22 mouse cellular contexts compared by ENCODE assay signal in the genomic region with DNA sequence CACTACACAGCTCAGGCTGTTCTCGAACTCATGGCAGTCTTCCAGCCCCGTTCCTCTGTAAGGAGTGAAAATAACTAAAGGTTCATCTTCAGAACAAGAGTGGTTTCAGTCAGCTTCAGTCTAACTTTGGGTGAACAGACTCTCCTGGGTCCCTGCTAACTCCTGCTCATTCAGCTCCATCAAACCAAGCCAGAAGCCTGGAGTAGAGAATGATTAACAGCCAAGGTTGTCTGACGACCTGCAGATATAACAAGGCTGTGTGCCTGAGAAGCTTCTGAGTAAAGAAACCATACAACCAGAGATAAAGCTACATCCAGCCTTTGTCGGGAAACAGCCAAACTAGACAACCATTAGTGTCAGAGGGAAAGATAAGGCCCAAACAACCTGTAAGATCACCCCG. TPM values are rescaled to one million over a fixed set of nuclear protein-coding genes. Genes with fewer than 3 reads are reported as not detected.
"Had no signal": no experiment of that assay in that cellular context is flagged by ENCODE, and none has a peak within 500 bp of the region (broad histone marks: within the 10 kb centered on the region; RNA-seq: fewer than 3 reads in every experiment).

No protein-coding gene starts in this region.

- DNase-seq: kidney, adult 8-10 months; left cerebral cortex, postnatal 4 days; liver, postnatal 0 days; lung, embryonic 14.5 days; right cerebral cortex, adult 18-20 months; right cerebral cortex, postnatal 14 days; right cerebral cortex, postnatal 4 days; thymus, adult 2 months; thymus, postnatal 14 days; thymus, postnatal 4 days had no signal

- H3K27me3 ChIP-seq: neural tube, embryonic 15.5 days had no signal

- H3K4me1 ChIP-seq: limb, embryonic 12.5 days; limb, embryonic 15.5 days; midbrain, embryonic 12.5 days; midbrain, embryonic 15.5 days; neural tube, embryonic 12.5 days; neural tube, embryonic 15.5 days had no signal

- H3K9ac ChIP-seq: limb, embryonic 12.5 days; limb, embryonic 15.5 days; liver, embryonic 14.5 days; liver, postnatal 0 days; lung, embryonic 14.5 days; midbrain, embryonic 12.5 days; midbrain, embryonic 15.5 days; neural tube, embryonic 12.5 days; neural tube, embryonic 15.5 days had no signal

- H3K9me3 ChIP-seq: limb, embryonic 12.5 days; limb, embryonic 15.5 days; midbrain, embryonic 12.5 days; midbrain, embryonic 15.5 days; neural tube, embryonic 12.5 days; neural tube, embryonic 15.5 days had no signal

- ATAC-seq: liver, postnatal 0 days; lung, postnatal 0 days; midbrain, embryonic 15.5 days had no signal

- H3K27ac ChIP-seq: limb, embryonic 12.5 days; limb, embryonic 15.5 days; liver, embryonic 14.5 days; macrophage; midbrain, embryonic 12.5 days; midbrain, embryonic 15.5 days; neural tube, embryonic 12.5 days; neural tube, embryonic 15.5 days; stomach, postnatal 0 days had no signal

- H3K36me3 ChIP-seq: limb, embryonic 12.5 days; limb, embryonic 15.5 days; midbrain, embryonic 12.5 days; midbrain, embryonic 15.5 days; neural tube, embryonic 12.5 days; neural tube, embryonic 15.5 days had no signal

- H3K4me2 ChIP-seq: limb, embryonic 12.5 days; limb, embryonic 15.5 days; liver, embryonic 11.5 days; lung, embryonic 14.5 days; midbrain, embryonic 12.5 days; midbrain, embryonic 15.5 days; neural tube, embryonic 12.5 days; neural tube, embryonic 15.5 days had no signal

- H3K4me3 ChIP-seq: limb, embryonic 12.5 days; limb, embryonic 15.5 days; midbrain, embryonic 12.5 days; midbrain, embryonic 15.5 days; neural tube, embryonic 12.5 days; neural tube, embryonic 15.5 days had no signal

RNA-seq across cellular contexts. Expression of gene Slc44a5, which starts 5.8 kb away (rescaled TPM):
- total RNA-seq: megakaryocyte, adult 5-6 weeks had no signal
- polyA plus RNA-seq: macrophage had no signal
